Mouse (Mus musculus): Measurements from ENCODE around the gene Rhoc.

DNA sequence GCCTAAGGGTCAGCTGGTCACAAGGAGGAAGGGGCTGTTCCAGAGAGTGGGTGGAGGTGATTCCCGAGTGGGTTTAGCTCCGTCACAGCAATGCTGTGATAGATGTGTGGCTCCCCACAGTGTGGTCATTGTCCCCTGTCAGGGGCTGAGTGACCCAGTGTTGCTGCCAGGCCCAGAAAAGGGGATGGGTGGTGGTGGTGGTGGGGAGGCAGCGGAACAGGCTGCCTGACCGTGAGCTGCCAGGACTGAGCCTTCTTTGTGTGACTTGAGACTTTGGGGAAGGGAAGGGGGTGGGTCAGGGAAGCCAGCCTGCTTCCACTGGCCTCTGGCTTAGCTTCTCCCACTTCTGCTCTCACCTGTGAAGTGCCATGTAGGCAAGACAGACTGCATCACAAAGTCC lies 2.8 kb downstream of the Rhoc start:
- TF ChIP-seq CTCF (conservative IDR thresholded peaks at IDR 0.05 in 1 of 2, IDR thresholded peaks at IDR 0.05 in 1 of 2; ENCODE audit: low read depth in 2 of 2, low read length in 2 of 2) (no peak), E2F4 (IDR thresholded peaks at IDR 0.05; ENCODE audit: insufficient replicate concordance, low read depth, low read length) (no peak), JUND (conservative IDR thresholded peaks at IDR 0.05; ENCODE audit: low read depth, low read length) (no peak), HCFC1 (IDR thresholded peaks at IDR 0.05; ENCODE audit: low read depth, low read length) (no peak), POLR2A (IDR thresholded peaks at IDR 0.05; ENCODE audit: low read depth, low read length) (no peak), ELF1 (IDR thresholded peaks at IDR 0.05; ENCODE audit: low read depth, low read length) (no peak), ZKSCAN1 (IDR thresholded peaks at IDR 0.05; ENCODE audit: borderline replicate concordance, low read depth, low read length) (no peak), UBTF (IDR thresholded peaks at IDR 0.05; ENCODE audit: low read depth, low read length) (no peak), RCOR1 (conservative IDR thresholded peaks at IDR 0.05; ENCODE audit: low read depth, low read length) (no peak), ZC3H11A (IDR thresholded peaks at IDR 0.05; ENCODE audit: low read depth, low read length) (no peak), RAD21 (IDR thresholded peaks at IDR 0.05; ENCODE audit: low read depth, low read length) (no peak), EP300 (IDR thresholded peaks at IDR 0.05; ENCODE audit: low read length) (no peak)

All from CH12.LX (cell line).